Mouse (Mus musculus) MEL (cell line): ENCODE data around the gene Cdip1. TPM values are rescaled to one million over a fixed set of nuclear protein-coding genes. Genes with fewer than 3 reads are reported as not detected.

Source experiments
- DNase-seq: peaks from one replicate; pipeline ENCODE4 v3.0.0; 2011; ENCODE audit warnings: low read depth, low spot score
- H3K27ac ChIP-seq: 2 replicates; pipeline ENCODE4 v1.5.1; 2012; ENCODE audit warnings: low read depth, mild to moderate bottlenecking, control low read depth, low read length, moderate library complexity; ENCODE audit not compliant: control insufficient read depth
- H3K27me3 ChIP-seq, 2 experiments: fragments of 150-350 bp in 1 of 2; sonication (generic) in 1 of 2; 2 replicates each; pipeline ENCODE4 v1.6.1; 2012; ENCODE audit warnings: low read length in 2 of 2, mild to moderate bottlenecking in 2 of 2, improper control_type of control experiment in 1 of 2, moderate library complexity in 1 of 2; ENCODE audit not compliant: insufficient read depth in 2 of 2, control insufficient read depth in 1 of 2
- H3K36me3 ChIP-seq, 2 experiments: 2 replicates each; pipeline ENCODE4 v1.6.1; 2012 to 2014; ENCODE audit warnings: low read length in 2 of 2, improper control_type of control experiment in 1 of 2, inconsistent platforms in 1 of 2, mild to moderate bottlenecking in 1 of 2; ENCODE audit not compliant: insufficient read depth in 2 of 2, control insufficient read depth in 1 of 2
- H3K4me1 ChIP-seq, 2 experiments: fragments of 150-350 bp in 1 of 2; sonication (generic) in 1 of 2; 2 replicates each; pipeline ENCODE4 v1.6.1; 2012; ENCODE audit warnings: low read length in 2 of 2, improper control_type of control experiment in 1 of 2, mild to moderate bottlenecking in 1 of 2; ENCODE audit not compliant: insufficient read depth in 2 of 2, control insufficient read depth in 1 of 2
- H3K4me3 ChIP-seq, 2 experiments: fragments of 150-350 bp in 1 of 2; sonication (generic) in 1 of 2; 2 replicates each; pipeline ENCODE4 v1.5.1; 2012; ENCODE audit warnings: low read depth in 2 of 2, low read length in 2 of 2, mild to moderate bottlenecking in 2 of 2, moderate library complexity in 2 of 2, control low read depth in 1 of 2, improper control_type of control experiment in 1 of 2; ENCODE audit not compliant: control insufficient read depth in 1 of 2, insufficient read depth in 1 of 2
- H3K79me2 ChIP-seq: 2 replicates; pipeline ENCODE4 v1.6.1; 2012; ENCODE audit warnings: mild to moderate bottlenecking, low read length, moderate library complexity; ENCODE audit not compliant: control insufficient read depth, poor library complexity, insufficient read depth
- H3K9ac ChIP-seq: 2 replicates; pipeline ENCODE4 v1.6.1; 2012; ENCODE audit warnings: low read depth, mild to moderate bottlenecking, control low read depth, low read length, moderate library complexity; ENCODE audit not compliant: control insufficient read depth, poor library complexity, severe bottlenecking
- H3K9me3 ChIP-seq: fragments of 150-350 bp; sonication (generic); replicated peaks from 2 replicates; pipeline ENCODE4 v1.6.1; 2012; ENCODE audit warnings: mild to moderate bottlenecking, low read length, improper control_type of control experiment, moderate library complexity; ENCODE audit not compliant: insufficient read depth
- BHLHE40 ChIP-seq: IDR thresholded peaks from 2 replicates; pipeline ENCODE4 v1.6.1; 2012; ENCODE audit warnings: low read depth, mild to moderate bottlenecking, inconsistent platforms, low read length, improper control_type of control experiment, borderline replicate concordance
- CHD1 ChIP-seq: IDR thresholded peaks from 2 replicates; pipeline ENCODE4 v1.6.1; 2012; ENCODE audit warnings: low read depth, mild to moderate bottlenecking, inconsistent platforms, low read length, improper control_type of control experiment
- CHD2 ChIP-seq: IDR thresholded peaks from 2 replicates; pipeline ENCODE4 v1.6.1; 2011; ENCODE audit warnings: low read length, improper control_type of control experiment
- E2F4 ChIP-seq: IDR thresholded peaks from 2 replicates; pipeline ENCODE4 v1.6.1; 2011; ENCODE audit warnings: low read depth, low read length, improper control_type of control experiment, borderline replicate concordance
- ETS1 ChIP-seq: IDR thresholded peaks from 2 replicates; pipeline ENCODE4 v1.6.1; 2012; ENCODE audit warnings: low read depth, mild to moderate bottlenecking, inconsistent platforms, low read length, improper control_type of control experiment, moderate library complexity
- GABPA ChIP-seq: IDR thresholded peaks from 2 replicates; pipeline ENCODE4 v1.6.1; 2012; ENCODE audit warnings: low read depth, mild to moderate bottlenecking, inconsistent platforms, low read length, improper control_type of control experiment, moderate library complexity
- HCFC1 ChIP-seq: IDR thresholded peaks from 2 replicates; pipeline ENCODE4 v1.6.1; 2012; ENCODE audit warnings: low read depth, mild to moderate bottlenecking, inconsistent platforms, low read length, improper control_type of control experiment, moderate library complexity
- JUND ChIP-seq: IDR thresholded peaks from 2 replicates; pipeline ENCODE4 v1.6.1; 2011; ENCODE audit warnings: low read depth, mild to moderate bottlenecking, improper control_type of control experiment, low read length
- MAX ChIP-seq: IDR thresholded peaks from 2 replicates; pipeline ENCODE4 v1.6.1; 2011; ENCODE audit warnings: low read length, improper control_type of control experiment
- MXI1 ChIP-seq: IDR thresholded peaks from 2 replicates; pipeline ENCODE4 v1.6.1; 2011; ENCODE audit warnings: mild to moderate bottlenecking, low read depth, low read length, improper control_type of control experiment
- MYC ChIP-seq: IDR thresholded peaks from 2 replicates; pipeline ENCODE4 v1.6.1; 2011; ENCODE audit warnings: low read depth, mild to moderate bottlenecking, low read length, improper control_type of control experiment, moderate library complexity
- NELFE ChIP-seq: IDR thresholded peaks from 2 replicates; pipeline ENCODE4 v1.6.1; 2011; ENCODE audit warnings: low read depth, low read length, improper control_type of control experiment
- POLR2A ChIP-seq, 2 experiments: IDR thresholded peaks; 2 replicates each; pipeline ENCODE4 v1.6.1; 2011 to 2012; ENCODE audit warnings: low read length in 2 of 2, mild to moderate bottlenecking in 2 of 2, control low read depth in 1 of 2, improper control_type of control experiment in 1 of 2, low read depth in 1 of 2, moderate library complexity in 1 of 2; ENCODE audit not compliant: control insufficient read depth in 1 of 2, insufficient read depth in 1 of 2, poor library complexity in 1 of 2
- POLR2AphosphoS2 ChIP-seq: IDR thresholded peaks from 2 replicates; pipeline ENCODE4 v1.6.1; 2011; ENCODE audit warnings: low read length, improper control_type of control experiment
- POLR2AphosphoS5 ChIP-seq: IDR thresholded peaks from 2 replicates; pipeline ENCODE4 v1.6.1; 2012; ENCODE audit warnings: low read depth, borderline replicate concordance, mild to moderate bottlenecking, inconsistent platforms, low read length, moderate library complexity, mixed read lengths
- RAD21 ChIP-seq: IDR thresholded peaks from 2 replicates; pipeline ENCODE4 v1.6.1; 2011; ENCODE audit warnings: mild to moderate bottlenecking, low read depth, low read length, improper control_type of control experiment
- SIN3A ChIP-seq: IDR thresholded peaks from 2 replicates; pipeline ENCODE4 v1.6.1; 2012; ENCODE audit warnings: low read length, improper control_type of control experiment, inconsistent platforms
- TBP ChIP-seq: IDR thresholded peaks from 2 replicates; pipeline ENCODE4 v1.8.0; 2011; ENCODE audit warnings: low read depth, low read length, improper control_type of control experiment
- TCF12 ChIP-seq: IDR thresholded peaks from 2 replicates; pipeline ENCODE4 v1.6.1; 2014; ENCODE audit warnings: low read depth, mild to moderate bottlenecking, inconsistent platforms, low read length, improper control_type of control experiment, moderate library complexity
- UBTF ChIP-seq: IDR thresholded peaks from 2 replicates; pipeline ENCODE4 v1.6.1; 2012; ENCODE audit warnings: low read depth, mild to moderate bottlenecking, inconsistent platforms, low read length, improper control_type of control experiment, moderate library complexity, borderline replicate concordance; ENCODE audit not compliant: insufficient read depth
- ZKSCAN1 ChIP-seq: IDR thresholded peaks from 2 replicates; pipeline ENCODE4 v1.6.1; 2012; ENCODE audit warnings: low read depth, mild to moderate bottlenecking, inconsistent platforms, low read length, improper control_type of control experiment, moderate library complexity
- ZMIZ1 ChIP-seq: IDR thresholded peaks from 2 replicates; pipeline ENCODE4 v1.6.1; 2012; ENCODE audit warnings: low read depth, mild to moderate bottlenecking, inconsistent platforms, low read length, improper control_type of control experiment, moderate library complexity
- polyA plus RNA-seq, 2 experiments: library from polyadenylated mRNA; stranded (reverse) in 1 of 2; unstranded in 1 of 2; fragments of >175 nt in 1 of 2; fragments of >200 nt in 1 of 2; gene quantifications; 2 replicates each; pipeline versions ENCODE4 v1.2.1 to v1.2.4; 2012; ENCODE audit warnings: low replicate concordance in 2 of 2, low read depth in 1 of 2; ENCODE audit not compliant: insufficient read length in 2 of 2, insufficient read depth in 1 of 2, missing spikeins in 1 of 2
- total RNA-seq: library from RNA; depleted of rRNA; stranded (reverse); fragments of 300-350 nt; gene quantifications from 2 replicates; pipeline ENCODE4 v1.2.3, GENCODE M21; 2012

Cdip1 gene
- total and polyA plus RNA-seq, 3 experiments: 24.8 to 97.8 (median 32.8) TPM

- Histone ChIP-seq H3K36me3 (peaks cover 0 to 19% of the 10 kb centered on the region in 2 experiments; a peak in 2 of 4 replicates), H3K4me1 (peaks cover 6 to 18% of the 10 kb centered on the region in 2 experiments; a peak in 3 of 4 replicates), H3K4me3 (peak within 1 kb of the TSS; percentile 65 to 93), H3K9ac (peak within 1 kb of the TSS; percentile 94), H3K27me3 (no peaks in the 10 kb centered on the region), H3K79me2 (peaks cover 16% of the 10 kb centered on the region), H3K27ac (peak within 1 kb of the TSS; percentile 71), H3K9me3 (no peaks in the 10 kb centered on the region)
- peak; percentile 93 for DNase-seq
- TF ChIP-seq MYC (peak; percentile 97), E2F4 (peak; percentile 91), SIN3A (peak; percentile 95), JUND (no peak), UBTF (no peak), RAD21 (no peak), TCF12 (peak; percentile 38; the same call in 1 of the 2 replicates), ETS1 (peak; percentile 52; the same call in 1 of the 2 replicates), TBP (peak; percentile 87), HCFC1 (peak; percentile 59; the same call in 1 of the 2 replicates), ZMIZ1 (peak; percentile 72; the same call in 1 of the 2 replicates), BHLHE40 (peak; percentile 39; the same call in 1 of the 2 replicates), POLR2A (IDR thresholded peaks at IDR 0.05; ENCODE audit: control insufficient read depth in 1 of 2, insufficient read depth in 1 of 2, low read depth in 1 of 2, low read length in 2 of 2, poor library complexity in 1 of 2) (peak; percentile 67 to 95), CHD2 (no peak), POLR2AphosphoS5 (peak; percentile 31; the same call in 1 of the 2 replicates), CHD1 (peak; percentile 99), GABPA (no peak), MXI1 (peak; percentile 98), NELFE (peak; percentile 77), MAX (peak; percentile 95), ZKSCAN1 (no peak), POLR2AphosphoS2 (peak; percentile 84)
These were observed 71.2 kb downstream of the Cdip1 start, which contains the start of gene Nmral1 for GRCm38 (mm10) chr16:4718753-4719518. Nmral1 (minus strand) TSS chr16:4719356.
